Mouse (Mus musculus) left cerebral cortex, postnatal 4 days (tissue): ENCODE data around the gene Srsf1. TPM values are rescaled to one million over a fixed set of nuclear protein-coding genes. Genes with fewer than 3 reads are reported as not detected.

Experiments used
- total RNA-seq, 2 experiments: library from RNA; stranded (reverse); gene quantifications; 2 replicates each; pipeline ENCODE4 v1.2.3; 2021

Srsf1 gene
- total RNA-seq, 2 experiments from 2014 or later, result 261 to 264 TPM

Other genes with a start within 250 kb of the Srsf1 start
- 1 to 10 TPM in 1 of 2 experiments, under 1 TPM in 1; 0.30 to 1.0 TPM for gene Lpo, start 219.1 kb upstream of the Srsf1 start, total RNA-seq
- 1 to 10 TPM; 7.4 to 7.6 TPM for gene Mks1, start 194.2 kb upstream of the Srsf1 start, total RNA-seq
- under 1 TPM; 0.22 to 0.40 TPM for gene Epx, start 171.8 kb upstream of the Srsf1 start, total RNA-seq
- gene Olfr462, start 155.1 kb upstream of the Srsf1 start, total RNA-seq, result not detected
- gene Olfr463, start 150.0 kb upstream of the Srsf1 start, total RNA-seq, result not detected
- not detected for gene Olfr464, start 126.4 kb upstream of the Srsf1 start, total RNA-seq
- 100 to 1,000 TPM; 311 to 328 TPM for gene Dynll2, start 59.8 kb upstream of the Srsf1 start, total RNA-seq
- 10 to 100 TPM; 35.3 to 38.2 TPM for gene Vezf1, start 20.9 kb downstream of the Srsf1 start, total RNA-seq
- gene Cuedc1, start 50.7 kb downstream of the Srsf1 start, total RNA-seq, result 10 to 100 TPM; 65.4 to 69.7 TPM
- gene Mrps23, start 157.0 kb downstream of the Srsf1 start, total RNA-seq, result 10 to 100 TPM; 55.2 to 65.1 TPM
- not detected for gene Ccdc182, start 246.7 kb downstream of the Srsf1 start, total RNA-seq